ENCODE assay signal across 24 mouse cellular contexts in the genomic region with DNA sequence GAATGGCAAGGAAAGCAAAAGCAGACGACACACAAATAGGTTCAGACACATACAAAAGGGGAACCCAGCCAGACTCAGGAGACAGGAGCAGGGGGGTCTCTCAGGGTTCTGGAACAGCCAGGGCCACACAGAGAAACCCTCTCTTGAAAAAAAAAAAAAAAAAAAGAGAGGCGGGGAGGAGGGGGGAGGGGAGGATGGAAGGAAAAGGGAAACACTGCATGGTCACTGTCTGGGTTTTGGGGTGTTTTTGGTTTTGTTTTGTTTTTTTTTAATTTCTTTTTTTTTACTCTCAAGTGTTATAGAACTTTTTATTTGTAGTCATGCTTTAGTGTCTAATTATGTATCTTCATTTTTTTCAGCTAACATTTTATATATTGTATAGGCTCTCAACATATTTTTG.
"Had no signal": no experiment of that assay in that cellular context is flagged by ENCODE, and none has a peak within 500 bp of the region (broad histone marks: within the 10 kb centered on the region; RNA-seq: fewer than 3 reads in every experiment).

No protein-coding gene starts in this region.

- H3K4me2 ChIP-seq: heart, embryonic 15.5 days; hindbrain, embryonic 12.5 days; hindbrain, embryonic 14.5 days; limb, embryonic 13.5 days; limb, embryonic 15.5 days; liver, embryonic 12.5 days had no signal

- ATAC-seq: hindbrain, embryonic 16.5 days; intestine, postnatal 0 days; liver, embryonic 12.5 days had no signal

- H3K4me3 ChIP-seq: gastrocnemius, adult 2 months; heart, adult 2 months; heart, embryonic 15.5 days; hindbrain, embryonic 10.5 days; hindbrain, embryonic 12.5 days; layer of hippocampus, adult 2 months; limb, embryonic 13.5 days; limb, embryonic 15.5 days; liver, embryonic 12.5 days had no signal

- H3K27me3 ChIP-seq: heart, embryonic 15.5 days; hindbrain, embryonic 12.5 days; limb, embryonic 13.5 days; limb, embryonic 15.5 days; liver, embryonic 12.5 days had no signal

- H3K9me3 ChIP-seq: heart, embryonic 15.5 days; hindbrain, embryonic 10.5 days; hindbrain, embryonic 12.5 days; limb, embryonic 13.5 days; limb, embryonic 15.5 days; liver, embryonic 12.5 days had no signal

- H3K27ac ChIP-seq: gastrocnemius, adult 2 months; heart, adult 2 months; heart, embryonic 15.5 days; hindbrain, embryonic 10.5 days; hindbrain, embryonic 12.5 days; hindbrain, embryonic 14.5 days; layer of hippocampus, adult 2 months; limb, embryonic 13.5 days; limb, embryonic 15.5 days; liver, embryonic 12.5 days; liver, embryonic 14.5 days had no signal

- H3K9ac ChIP-seq: heart, embryonic 15.5 days; hindbrain, embryonic 12.5 days; hindbrain, embryonic 14.5 days; limb, embryonic 13.5 days; limb, embryonic 15.5 days; liver, embryonic 12.5 days; liver, embryonic 14.5 days had no signal

- DNase-seq: gastrocnemius, adult 2 months; gastrocnemius, postnatal 10 days; gastrocnemius, postnatal 25 days; heart, adult 2 months; heart, postnatal 14 days; heart, postnatal 36 days; kidney, adult 18-20 months; kidney, adult 8-10 months; kidney, postnatal 10 days; kidney, postnatal 25 days; kidney, postnatal 4 days; layer of hippocampus, postnatal 36 days; left cerebral cortex, postnatal 4 days had no signal

- H3K4me1 ChIP-seq: hindbrain, embryonic 10.5 days; hindbrain, embryonic 12.5 days; limb, embryonic 13.5 days; limb, embryonic 15.5 days had no signal
